Mouse (Mus musculus) heart, postnatal 36 days (tissue): ENCODE measurements around the gene Prelid1. TPM values are rescaled to one million over a fixed set of nuclear protein-coding genes. Genes with fewer than 3 reads are reported as not detected.

Experiments used
- DNase-seq, 2 experiments: peaks; one replicate each; pipeline ENCODE4 v3.0.0; 2021 to 2022
- intact Hi-C: fragments of 180-260 bp; cut with DNase I; formaldehyde crosslinking; loops from one replicate; pipeline ENCODE4 v1.15.1; 2025
- total RNA-seq, 2 experiments: library from RNA; stranded (reverse); gene quantifications; 2 replicates each; pipeline ENCODE4 v1.2.3; 2021

Gene Prelid1
- total RNA-seq, 2 experiments from 2014 or later, result 46.7 to 52.5 TPM

DNA sequence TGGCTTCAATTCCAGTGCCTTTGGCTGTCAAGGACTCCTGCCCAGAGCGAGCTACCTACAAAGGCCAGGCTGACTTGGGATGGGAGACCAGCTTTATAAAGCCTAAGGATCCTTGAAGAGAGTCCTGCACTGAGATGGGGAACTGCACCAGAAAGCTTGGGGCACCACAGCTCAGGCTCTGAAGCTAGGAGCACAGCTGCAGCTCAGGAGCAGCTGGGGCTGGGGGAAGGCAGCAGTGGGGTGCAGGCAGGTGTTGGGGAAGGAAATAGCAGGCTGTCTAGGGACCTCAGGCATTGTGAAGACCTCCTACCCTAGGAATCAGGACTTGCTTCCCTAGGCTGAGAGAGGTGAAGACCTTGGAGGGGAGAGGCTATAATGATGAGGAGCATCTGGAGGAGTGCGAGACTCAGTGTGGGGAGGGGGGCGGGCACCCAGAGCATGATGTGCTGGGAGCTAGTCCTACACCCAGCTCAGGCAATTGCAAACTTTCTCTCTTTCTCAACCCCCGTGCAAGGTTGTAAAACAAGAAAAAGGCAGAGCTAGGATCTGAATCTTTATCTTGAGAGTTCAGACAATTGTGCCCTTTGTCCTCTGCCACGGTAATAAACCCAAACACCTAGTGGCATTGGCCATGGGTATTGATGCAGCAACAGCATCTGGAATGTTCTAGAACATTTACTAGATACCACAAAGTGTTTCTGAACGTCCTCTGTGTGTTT, 54.1 kb downstream of the Prelid1 start:
- DNase-seq, result no peak
- intact Hi-C loops, result no loop called here

Other genes with a start within 250 kb of the Prelid1 start
- 10 to 100 TPM; 18.4 to 21.9 TPM for gene Uimc1, start 220.2 kb upstream of the Prelid1 start, total RNA-seq
- 10 to 100 TPM; 17.4 to 23.6 TPM for gene Zfp346, start 215.2 kb upstream of the Prelid1 start, total RNA-seq
- gene Gm17617, start 187.0 kb upstream of the Prelid1 start, total RNA-seq, result not detected
- under 1 TPM; 0.36 to 0.73 TPM for gene Fgfr4, start 167.9 kb upstream of the Prelid1 start, total RNA-seq
- gene Nsd1, start 110.7 kb upstream of the Prelid1 start, total RNA-seq, result 10 to 100 TPM; 57.8 to 62.0 TPM
- gene Rab24, start 1.4 kb downstream of the Prelid1 start, total RNA-seq, result 10 to 100 TPM; 39.2 to 40.5 TPM
- gene Mxd3, start 9.3 kb downstream of the Prelid1 start, total RNA-seq, result under 1 TPM; 0.33 to 0.53 TPM
- 10 to 100 TPM; 47.7 to 48.1 TPM for gene Lman2, start 42.3 kb downstream of the Prelid1 start, total RNA-seq
- 1 to 10 TPM in 1 of 2 experiments, under 1 TPM in 1; 0.47 to 1.0 TPM for gene Rgs14, start 49.2 kb downstream of the Prelid1 start, total RNA-seq
- not detected for gene Slc34a1, start 77.7 kb downstream of the Prelid1 start, total RNA-seq
- not detected for gene Pfn3, start 94.7 kb downstream of the Prelid1 start, total RNA-seq
- not detected for gene F12, start 106.3 kb downstream of the Prelid1 start, total RNA-seq
- gene Grk6, start 124.6 kb downstream of the Prelid1 start, total RNA-seq, result 10 to 100 TPM; 17.6 to 18.1 TPM
- gene Prr7, start 143.8 kb downstream of the Prelid1 start, total RNA-seq, result under 1 TPM; 0.58 to 0.70 TPM
- 1 to 10 TPM; 9.4 to 9.6 TPM for gene Dbn1, start 167.6 kb downstream of the Prelid1 start, total RNA-seq
- 10 to 100 TPM; 49.3 to 49.9 TPM for gene Pdlim7, start 193.2 kb downstream of the Prelid1 start, total RNA-seq
- 1 to 10 TPM; 2.2 to 2.7 TPM for gene Dok3, start 208.8 kb downstream of the Prelid1 start, total RNA-seq
- gene Ddx41, start 216.2 kb downstream of the Prelid1 start, total RNA-seq, result 10 to 100 TPM; 14.4 to 14.7 TPM